Mouse (Mus musculus): Measurements from ENCODE around the gene Ccdc173.

GRCm38 (mm10) chr2:69818350-69819085 is 29.1 kb upstream of the Ccdc173 start:
- TF ChIP-seq CTCF (IDR thresholded peaks at IDR 0.05; ENCODE audit: borderline replicate concordance, insufficient read depth, low read length) (no peak), POLR2A (IDR thresholded peaks at IDR 0.05; ENCODE audit: low read depth, low read length) (no peak)

Measured in embryonic fibroblast, embryonic 13.5 days (primary cell).